Mouse (Mus musculus) heart, postnatal 0 days (tissue): Measurements from ENCODE around the gene Cdkl3.

ENCODE experiments used
- CTCF ChIP-seq: IDR thresholded peaks from 2 replicates; pipeline ENCODE4 v1.5.1; 2016; ENCODE audit warnings: antibody characterized with exemption, control low read depth, low read depth
- EP300 ChIP-seq: IDR thresholded peaks from 2 replicates; pipeline ENCODE4 v1.6.1; 2016; ENCODE audit warnings: antibody characterized with exemption, low read depth

DNA sequence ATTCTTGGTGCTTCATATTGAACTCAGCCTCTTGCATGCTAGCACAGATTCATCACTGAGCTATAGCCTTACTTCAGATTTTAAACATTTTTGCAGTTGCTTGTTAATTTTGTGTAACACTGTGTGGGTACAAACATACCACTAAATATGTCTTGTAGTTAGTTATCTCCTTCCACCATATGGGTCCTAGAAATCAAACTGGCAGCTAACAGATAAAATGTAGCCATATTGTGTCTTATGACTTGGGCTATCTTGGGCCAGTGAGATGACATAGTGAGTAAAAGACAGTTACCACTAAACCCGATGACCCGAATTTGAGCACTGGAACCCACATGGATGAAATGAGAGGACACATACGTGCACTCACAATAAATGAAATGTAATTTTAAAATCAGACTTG, 111.5 kb downstream of the Cdkl3 start:
- TF ChIP-seq CTCF (no peak), EP300 (no peak)
